Mouse (Mus musculus): Measurements from ENCODE around the gene Myo18a.

GRCm38 (mm10) chr11:77721389-77721788 is 41.7 kb upstream of the Myo18a start:
- TF ChIP-seq CTCF (IDR thresholded peaks at IDR 0.05; ENCODE audit: control insufficient read depth, insufficient read depth, insufficient replicate concordance, low read depth, low read length), result no peak
- no peak for TF ChIP-seq POLR2A (IDR thresholded peaks at IDR 0.05; ENCODE audit: control insufficient read depth, low read depth, low read length)

All from testis, adult 2 months (tissue).